Mouse (Mus musculus) brain, embryonic 18.5 days (tissue): ENCODE data around the gene Sprr2a2.
"Not testable (repeated sequence)": the region's sequence is repeated elsewhere in the genome, so short reads cannot be mapped to it uniquely, and the experiment has no call there.

Experiments
- DNase-seq: peaks from one replicate; pipeline ENCODE4 v3.0.0-alpha.2; 2012; ENCODE audit warnings: low read depth, low spot score

The Sprr2a2 gene

DNA sequence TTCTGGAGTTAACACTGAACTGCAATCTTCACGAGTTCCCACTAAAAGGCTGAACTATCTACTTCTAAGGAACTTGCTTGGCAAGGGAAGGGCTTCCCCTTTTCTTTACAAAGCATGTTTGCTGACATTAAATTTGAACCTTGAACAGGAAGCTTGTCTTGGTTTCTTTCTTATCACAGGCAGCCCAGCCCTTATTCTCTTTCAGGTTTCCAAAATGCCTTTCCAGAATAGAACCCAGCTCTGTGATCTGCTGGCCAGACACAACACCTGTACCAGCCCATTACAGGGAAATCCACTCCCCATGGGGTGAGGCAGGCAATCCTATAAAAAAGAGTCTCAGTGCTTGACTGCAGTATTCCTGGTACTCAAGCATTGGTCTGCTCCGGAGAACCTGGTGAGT, at the start of gene Sprr2a2, which contains the start of gene Sprr2a1:
TSS of gene Sprr2a2 (plus strand) at position 352 of the 400 bp plus-strand sequence.
TSS of gene Sprr2a1 (plus strand) at position 231 of the 400 bp plus-strand sequence.
- not testable (repeated sequence) for DNase-seq

DNA sequence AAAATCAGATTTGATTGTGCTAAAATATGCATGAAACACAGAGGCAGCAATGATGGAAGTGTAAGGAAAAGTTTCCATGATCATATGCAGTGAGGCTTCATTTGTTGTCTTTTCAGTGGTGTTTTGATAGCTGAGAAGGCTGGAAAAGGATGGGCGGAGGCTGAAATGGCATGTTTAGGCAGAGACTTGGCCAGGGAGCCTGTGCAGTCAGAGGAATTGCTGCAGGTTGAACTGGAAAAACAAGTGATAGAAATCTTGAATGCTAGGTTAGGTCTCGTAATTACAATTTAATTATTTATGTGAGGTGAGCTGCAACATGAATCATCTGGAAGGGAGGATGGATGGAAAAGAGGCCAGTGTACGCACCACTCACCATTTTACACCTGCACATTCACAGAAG, 45.9 kb upstream of the Sprr2a2 start:
- no peak for DNase-seq

DNA sequence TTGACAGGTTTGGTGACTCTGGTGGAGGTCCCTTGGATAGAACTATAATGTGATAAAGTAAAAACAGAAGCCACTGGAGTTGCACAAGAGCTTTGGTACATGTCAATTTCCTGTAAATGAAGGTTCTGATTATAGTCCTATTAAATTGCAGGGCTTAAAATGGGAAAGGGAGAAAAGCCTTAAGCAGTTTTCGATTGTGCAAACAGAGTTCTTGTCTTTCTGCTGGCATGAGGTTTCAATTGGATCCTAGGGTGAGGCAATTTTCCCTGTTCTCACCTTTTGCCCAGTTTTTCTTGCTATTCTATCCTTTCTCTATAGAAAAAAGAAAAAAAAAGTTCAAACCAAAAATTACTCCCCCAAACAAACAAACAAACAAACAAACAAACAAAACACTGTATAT, 38.8 kb upstream of the Sprr2a2 start:
- DNase-seq: no peak

DNA sequence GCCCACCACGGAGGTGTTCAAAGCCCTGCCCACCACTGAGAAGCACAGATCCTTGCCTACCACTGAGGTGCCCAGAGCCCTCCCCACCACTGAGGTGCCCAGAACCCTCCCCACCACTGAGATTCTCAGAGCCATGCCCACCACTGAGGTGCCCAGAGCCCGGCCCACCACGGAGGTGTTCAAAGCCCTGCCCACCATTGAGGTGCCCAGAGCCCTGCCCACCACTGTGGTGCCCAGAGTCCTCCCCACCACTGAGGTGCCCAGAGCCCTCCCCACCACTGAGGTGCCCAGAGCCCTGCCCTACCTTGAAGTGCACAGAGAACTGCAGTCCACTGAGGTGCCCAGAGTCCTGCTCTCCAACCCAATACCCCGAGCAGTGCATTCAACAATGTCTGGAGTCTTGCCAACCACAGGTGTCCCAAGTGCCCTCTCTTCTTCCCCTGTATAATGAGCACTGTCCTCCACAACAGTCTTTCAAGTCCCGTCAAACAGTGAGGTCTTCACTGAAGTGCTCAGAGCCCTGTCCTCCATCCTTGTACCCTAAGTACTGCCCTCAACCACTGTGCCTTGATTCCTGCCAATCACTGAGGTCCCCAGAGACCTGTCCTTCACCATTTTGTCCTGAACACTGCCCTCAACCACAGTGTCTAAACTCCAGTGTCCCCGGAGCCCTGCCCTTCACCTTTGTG, 20.1 kb upstream of the Sprr2a2 start:
- DNase-seq: no peak

DNA sequence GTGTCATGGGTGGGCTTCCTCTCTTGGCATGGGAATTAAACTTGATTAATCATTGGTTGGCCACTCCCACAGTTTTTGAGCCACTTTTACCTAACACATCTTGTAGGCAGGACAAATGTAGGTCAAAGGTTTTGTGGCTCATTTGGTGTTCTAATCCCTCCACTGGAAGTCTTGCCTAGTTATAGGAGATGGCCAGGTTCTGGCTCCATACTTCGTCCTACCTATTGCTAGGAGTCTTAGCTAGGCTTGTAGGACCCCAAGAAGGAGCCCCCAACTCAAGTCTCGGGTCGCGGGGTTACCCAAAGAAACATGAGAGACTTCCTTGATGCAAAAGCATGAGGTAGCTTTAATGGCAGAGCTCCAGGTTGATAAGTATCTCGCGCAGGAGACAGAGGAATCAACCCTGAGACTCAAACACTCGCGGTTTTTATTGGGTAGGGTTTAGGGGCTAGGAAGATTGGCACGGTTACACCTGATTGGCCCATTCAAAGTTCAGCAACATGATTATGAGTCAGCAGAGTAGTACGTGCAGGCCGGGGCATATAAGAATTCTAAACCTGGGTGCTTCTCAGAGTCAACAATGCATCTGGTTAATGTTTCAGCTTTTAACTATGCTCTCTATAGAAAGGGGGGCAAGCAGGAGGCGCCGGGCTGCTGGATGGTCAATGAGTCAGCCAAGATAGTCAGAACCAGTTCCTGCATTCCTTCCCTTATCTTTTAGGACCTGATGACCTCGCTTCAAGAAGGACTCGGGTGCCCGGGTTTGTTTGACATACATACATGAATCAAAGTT, 4.4 kb upstream of the Sprr2a2 start:
- not testable (repeated sequence) for DNase-seq

DNA sequence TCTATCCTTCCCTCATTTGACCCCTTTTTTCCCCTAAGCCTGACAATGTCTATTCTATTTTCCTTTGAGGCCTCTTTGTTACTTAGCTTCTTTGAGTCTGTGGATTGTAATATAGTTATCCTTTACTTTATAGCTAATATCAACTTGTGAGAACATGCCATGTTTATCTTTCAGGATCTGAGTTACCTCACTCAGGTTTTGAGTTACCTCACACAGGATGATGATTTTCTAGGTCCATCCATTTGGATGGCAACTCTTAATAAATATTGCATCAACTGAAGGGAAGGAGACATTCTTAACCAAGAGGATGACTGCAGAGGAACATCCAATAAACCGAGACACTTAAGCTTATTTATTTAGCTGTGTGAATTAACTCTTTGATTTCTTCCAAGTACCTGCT, 3.7 kb upstream of the Sprr2a2 start:
- DNase-seq: not testable (repeated sequence)

DNA sequence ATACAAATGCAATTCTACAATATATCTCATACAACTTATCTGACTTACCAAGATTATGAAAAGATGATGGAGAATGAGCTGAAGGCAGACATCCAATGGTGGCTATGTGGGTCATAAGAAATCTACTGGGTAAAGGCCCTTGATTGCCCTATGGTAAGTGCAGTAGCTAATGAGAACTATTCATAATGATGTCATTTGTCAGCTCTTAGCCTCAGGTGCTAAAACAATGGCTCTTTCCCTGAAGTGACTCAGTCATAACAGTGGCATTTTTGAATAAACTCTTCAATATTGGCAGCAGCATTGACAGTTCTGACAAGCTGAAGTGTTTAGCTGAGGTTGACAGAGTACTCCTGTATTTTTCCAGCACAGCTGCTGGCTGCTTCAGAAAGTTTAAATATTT, 2.1 kb upstream of the Sprr2a2 start:
- DNase-seq: not testable (repeated sequence)

DNA sequence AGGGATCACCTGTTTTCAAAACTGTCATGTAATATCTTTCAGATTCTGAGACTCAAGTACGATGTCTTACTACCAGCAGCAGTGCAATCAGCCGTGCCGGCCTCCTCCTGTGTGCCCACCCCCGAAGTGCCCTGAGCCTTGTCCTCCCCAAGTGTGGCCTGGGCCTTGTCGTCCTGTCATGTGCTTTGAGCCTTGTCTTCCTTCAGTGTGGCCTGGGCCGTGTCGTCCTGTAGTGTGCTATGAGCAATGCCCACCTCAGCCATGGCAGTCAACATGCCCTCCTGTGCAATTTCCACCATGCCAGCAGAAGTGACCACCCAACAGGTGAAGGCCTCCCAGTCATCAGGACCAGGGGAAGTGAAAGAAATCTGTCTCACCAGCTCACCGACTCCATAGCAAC, 3.3 kb downstream of the Sprr2a2 start:
- DNase-seq: not testable (repeated sequence)

DNA sequence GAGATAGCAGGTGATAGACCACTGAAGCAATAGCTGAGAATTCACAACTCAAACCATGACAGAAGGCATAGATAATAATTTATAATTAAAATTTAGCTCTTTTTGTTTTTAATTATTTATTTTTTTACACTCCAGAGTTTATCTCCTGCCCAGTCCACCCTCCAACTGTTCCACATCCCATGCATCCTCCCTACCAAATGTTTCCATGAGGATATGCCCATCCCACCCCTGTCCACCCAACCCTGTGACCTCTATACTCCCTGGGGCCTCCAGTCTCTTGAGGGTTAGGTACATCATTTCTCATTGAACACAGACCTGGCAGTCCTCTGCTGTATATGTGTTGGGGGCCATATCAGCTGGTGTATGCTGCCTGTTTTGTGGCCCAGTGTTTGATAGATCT, 8.0 kb downstream of the Sprr2a2 start:
- not testable (repeated sequence) for DNase-seq

DNA sequence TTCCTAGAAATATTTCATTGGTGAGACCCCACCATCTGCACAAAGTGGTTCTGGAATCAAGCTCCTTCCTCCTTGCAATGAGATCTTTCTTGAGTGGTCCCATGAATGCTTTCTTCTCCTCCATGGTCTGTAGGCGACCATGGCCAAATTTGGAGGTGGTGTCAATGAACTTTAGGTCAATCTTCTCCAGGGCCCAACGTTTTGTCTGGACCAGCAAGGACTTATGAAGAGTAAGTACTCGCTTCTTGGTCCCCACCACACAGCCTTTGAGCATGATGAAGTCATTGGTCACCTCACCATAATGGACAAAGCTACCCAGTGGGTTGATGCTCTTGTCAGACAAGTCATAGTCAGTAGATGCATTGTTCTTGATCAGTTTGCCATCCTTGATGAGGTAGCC, 11.7 kb downstream of the Sprr2a2 start:
- not testable (repeated sequence) for DNase-seq

DNA sequence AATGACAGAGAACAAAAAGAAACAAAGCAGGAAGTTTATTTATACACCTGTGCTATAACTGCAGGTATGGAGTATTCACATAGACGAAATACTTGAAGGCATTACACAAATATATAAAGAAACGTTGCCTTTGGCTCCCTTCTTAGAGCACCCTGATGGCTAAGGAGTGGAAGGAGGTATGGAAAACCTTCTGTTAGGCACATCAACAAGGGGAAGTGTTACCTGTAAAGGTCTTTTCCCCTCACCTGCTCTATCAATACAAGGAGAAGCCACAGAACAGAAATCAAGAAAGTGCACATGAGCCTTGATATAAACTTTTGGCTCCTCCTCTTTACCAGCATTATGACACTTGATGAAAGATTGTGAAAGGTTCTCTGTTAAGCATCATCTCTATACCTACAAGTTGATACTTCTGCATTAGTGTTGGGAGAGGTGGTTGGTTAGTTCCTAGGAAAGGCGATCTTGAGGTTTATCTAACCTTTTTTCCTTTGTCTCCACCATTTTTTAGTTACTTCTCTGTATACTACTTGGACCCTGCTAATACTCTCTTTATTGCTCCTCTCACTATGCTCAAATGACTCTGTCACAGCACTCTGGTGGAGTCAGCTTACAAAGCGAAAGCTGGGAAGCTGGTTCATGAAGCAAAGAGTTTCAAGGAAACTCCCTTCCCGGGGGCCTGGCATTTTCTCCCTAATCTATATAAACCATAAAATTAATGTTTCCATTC, 20.9 kb downstream of the Sprr2a2 start:
- DNase-seq: not testable (repeated sequence)

DNA sequence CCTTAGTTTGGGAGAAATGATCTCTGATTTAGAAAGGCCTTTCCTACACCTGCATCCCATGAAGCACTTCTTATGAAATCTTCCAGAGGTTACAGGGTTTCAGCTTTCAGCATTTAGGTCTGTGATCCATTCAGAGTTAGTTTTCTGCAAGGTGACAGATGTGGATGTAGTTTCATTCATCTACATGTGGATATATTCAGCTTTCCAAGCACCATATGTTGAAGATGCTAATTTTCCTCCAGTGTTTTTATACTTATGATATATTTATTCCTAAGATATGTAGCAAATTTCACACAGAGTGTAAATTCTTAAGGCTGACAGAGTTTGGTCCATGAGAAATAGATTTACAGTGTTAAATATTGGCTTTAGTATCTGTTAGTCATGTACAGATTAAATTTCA, 23.0 kb downstream of the Sprr2a2 start:
- DNase-seq: not testable (repeated sequence)

DNA sequence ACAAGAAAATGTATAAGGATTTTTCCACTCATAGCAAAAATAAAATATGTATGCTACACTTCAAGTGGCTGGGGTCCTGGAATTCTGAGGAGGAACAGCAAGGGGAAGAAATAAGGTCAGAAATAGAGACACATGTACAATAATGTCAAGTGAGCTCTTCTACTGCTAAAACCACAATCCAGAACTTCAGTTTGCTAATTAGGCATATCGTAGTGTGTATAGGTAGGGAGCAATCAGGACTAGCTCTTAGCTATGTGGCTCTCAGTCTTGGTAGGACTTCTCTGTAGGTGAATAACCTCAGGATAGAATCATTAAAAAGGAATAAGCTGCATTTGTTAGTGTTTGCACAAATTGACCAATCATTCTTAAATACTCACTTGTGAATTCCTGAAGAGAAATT, 23.5 kb downstream of the Sprr2a2 start:
- not testable (repeated sequence) for DNase-seq

DNA sequence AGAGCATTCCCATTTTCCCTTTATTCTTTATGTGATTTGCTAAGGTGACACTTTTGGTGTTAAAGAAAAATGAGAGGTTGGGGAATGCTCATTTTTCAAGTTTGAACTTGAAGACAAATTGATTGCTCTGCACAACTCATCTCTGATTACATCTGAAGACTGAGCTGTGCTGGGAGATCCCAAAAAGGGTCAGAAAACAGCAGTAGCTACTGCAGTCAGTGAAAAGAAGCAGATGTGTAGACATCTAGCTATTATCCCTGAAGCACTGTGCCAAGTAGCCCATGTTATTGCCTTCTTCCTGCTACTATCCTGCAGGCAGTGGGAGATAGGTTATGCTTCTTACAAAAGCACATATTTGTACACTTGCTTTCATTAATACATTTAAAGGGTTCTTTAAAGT, 29.1 kb downstream of the Sprr2a2 start:
- not testable (repeated sequence) for DNase-seq

DNA sequence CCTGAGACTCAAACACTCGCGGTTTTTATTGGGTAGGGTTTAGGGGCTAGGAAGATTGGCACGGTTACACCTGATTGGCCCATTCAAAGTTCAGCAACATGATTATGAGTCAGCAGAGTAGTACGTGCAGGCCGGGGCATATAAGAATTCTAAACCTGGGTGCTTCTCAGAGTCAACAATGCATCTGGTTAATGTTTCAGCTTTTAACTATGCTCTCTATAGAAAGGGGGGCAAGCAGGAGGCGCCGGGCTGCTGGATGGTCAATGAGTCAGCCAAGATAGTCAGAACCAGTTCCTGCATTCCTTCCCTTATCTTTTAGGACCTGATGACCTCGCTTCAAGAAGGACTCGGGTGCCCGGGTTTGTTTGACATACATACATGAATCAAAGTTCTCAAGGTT, 30.5 kb downstream of the Sprr2a2 start:
- DNase-seq: not testable (repeated sequence)

DNA sequence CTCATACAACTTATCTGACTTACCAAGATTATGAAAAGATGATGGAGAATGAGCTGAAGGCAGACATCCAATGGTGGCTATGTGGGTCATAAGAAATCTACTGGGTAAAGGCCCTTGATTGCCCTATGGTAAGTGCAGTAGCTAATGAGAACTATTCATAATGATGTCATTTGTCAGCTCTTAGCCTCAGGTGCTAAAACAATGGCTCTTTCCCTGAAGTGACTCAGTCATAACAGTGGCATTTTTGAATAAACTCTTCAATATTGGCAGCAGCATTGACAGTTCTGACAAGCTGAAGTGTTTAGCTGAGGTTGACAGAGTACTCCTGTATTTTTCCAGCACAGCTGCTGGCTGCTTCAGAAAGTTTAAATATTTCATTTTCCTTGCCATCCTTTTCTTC, 32.8 kb downstream of the Sprr2a2 start:
- DNase-seq: not testable (repeated sequence)

DNA sequence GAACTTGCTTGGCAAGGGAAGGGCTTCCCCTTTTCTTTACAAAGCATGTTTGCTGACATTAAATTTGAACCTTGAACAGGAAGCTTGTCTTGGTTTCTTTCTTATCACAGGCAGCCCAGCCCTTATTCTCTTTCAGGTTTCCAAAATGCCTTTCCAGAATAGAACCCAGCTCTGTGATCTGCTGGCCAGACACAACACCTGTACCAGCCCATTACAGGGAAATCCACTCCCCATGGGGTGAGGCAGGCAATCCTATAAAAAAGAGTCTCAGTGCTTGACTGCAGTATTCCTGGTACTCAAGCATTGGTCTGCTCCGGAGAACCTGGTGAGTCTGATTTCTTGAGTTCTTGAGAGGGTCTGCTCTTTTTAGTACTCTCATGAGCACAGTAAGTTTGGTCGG, 34.7 kb downstream of the Sprr2a2 start:
- not testable (repeated sequence) for DNase-seq

DNA sequence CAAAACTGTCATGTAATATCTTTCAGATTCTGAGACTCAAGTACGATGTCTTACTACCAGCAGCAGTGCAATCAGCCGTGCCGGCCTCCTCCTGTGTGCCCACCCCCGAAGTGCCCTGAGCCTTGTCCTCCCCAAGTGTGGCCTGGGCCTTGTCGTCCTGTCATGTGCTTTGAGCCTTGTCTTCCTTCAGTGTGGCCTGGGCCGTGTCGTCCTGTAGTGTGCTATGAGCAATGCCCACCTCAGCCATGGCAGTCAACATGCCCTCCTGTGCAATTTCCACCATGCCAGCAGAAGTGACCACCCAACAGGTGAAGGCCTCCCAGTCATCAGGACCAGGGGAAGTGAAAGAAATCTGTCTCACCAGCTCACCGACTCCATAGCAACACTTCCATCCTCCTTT, 38.1 kb downstream of the Sprr2a2 start:
- not testable (repeated sequence) for DNase-seq

DNA sequence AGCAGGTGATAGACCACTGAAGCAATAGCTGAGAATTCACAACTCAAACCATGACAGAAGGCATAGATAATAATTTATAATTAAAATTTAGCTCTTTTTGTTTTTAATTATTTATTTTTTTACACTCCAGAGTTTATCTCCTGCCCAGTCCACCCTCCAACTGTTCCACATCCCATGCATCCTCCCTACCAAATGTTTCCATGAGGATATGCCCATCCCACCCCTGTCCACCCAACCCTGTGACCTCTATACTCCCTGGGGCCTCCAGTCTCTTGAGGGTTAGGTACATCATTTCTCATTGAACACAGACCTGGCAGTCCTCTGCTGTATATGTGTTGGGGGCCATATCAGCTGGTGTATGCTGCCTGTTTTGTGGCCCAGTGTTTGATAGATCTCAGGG, 42.8 kb downstream of the Sprr2a2 start:
- DNase-seq: not testable (repeated sequence)

DNA sequence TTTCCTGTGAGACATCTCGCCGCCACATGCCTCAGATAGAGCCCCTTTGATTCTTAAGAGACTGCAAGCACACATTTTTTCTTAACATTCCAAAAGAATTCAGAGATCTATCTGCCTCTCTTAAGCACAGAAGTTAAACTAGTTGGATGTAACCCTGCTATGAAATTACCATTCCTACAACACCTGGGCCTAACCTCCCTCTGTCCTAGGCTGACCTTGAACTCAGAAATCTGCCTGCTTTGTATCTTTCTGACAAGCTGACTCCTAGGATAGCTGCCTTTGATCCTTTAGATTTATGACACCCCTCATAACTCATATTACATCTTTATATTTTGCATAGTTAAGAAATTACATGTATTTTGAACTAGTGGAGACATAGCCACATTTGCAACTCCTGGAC, 47.7 kb downstream of the Sprr2a2 start:
- not testable (repeated sequence) for DNase-seq

DNA sequence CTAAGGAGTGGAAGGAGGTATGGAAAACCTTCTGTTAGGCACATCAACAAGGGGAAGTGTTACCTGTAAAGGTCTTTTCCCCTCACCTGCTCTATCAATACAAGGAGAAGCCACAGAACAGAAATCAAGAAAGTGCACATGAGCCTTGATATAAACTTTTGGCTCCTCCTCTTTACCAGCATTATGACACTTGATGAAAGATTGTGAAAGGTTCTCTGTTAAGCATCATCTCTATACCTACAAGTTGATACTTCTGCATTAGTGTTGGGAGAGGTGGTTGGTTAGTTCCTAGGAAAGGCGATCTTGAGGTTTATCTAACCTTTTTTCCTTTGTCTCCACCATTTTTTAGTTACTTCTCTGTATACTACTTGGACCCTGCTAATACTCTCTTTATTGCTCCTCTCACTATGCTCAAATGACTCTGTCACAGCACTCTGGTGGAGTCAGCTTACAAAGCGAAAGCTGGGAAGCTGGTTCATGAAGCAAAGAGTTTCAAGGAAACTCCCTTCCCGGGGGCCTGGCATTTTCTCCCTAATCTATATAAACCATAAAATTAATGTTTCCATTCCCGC, 55.8 kb downstream of the Sprr2a2 start:
- not testable (repeated sequence) for DNase-seq

DNA sequence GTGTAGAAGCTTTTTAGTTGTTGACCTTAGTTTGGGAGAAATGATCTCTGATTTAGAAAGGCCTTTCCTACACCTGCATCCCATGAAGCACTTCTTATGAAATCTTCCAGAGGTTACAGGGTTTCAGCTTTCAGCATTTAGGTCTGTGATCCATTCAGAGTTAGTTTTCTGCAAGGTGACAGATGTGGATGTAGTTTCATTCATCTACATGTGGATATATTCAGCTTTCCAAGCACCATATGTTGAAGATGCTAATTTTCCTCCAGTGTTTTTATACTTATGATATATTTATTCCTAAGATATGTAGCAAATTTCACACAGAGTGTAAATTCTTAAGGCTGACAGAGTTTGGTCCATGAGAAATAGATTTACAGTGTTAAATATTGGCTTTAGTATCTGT, 57.8 kb downstream of the Sprr2a2 start:
- DNase-seq: not testable (repeated sequence)
